In genomic region chr7:92883850-92884716, GRCm38 (mm10) we compare ENCODE assay signal across 14 mouse cellular contexts. TPM values are rescaled to one million over a fixed set of nuclear protein-coding genes. Genes with fewer than 3 reads are reported as not detected.
A peak's percentile ranks its signal among the peaks of the same experiment; 100 is the strongest.
DNase-seq lines count a peak whose midpoint lies in the region; ATAC-seq and TF ChIP-seq lines count a peak whose summit lies in the region.
"Had no signal": no experiment of that assay in that cellular context is flagged by ENCODE, and none has a peak within 500 bp of the region (broad histone marks: within the 10 kb centered on the region; RNA-seq: fewer than 3 reads in every experiment).

No protein-coding gene starts in this region.

- no peaks in the 10 kb centered on the region for H3K27me3 ChIP-seq in heart, embryonic 12.5 days (replicated peaks)
- H3K27me3 ChIP-seq in stomach, embryonic 15.5 days (replicated peaks): no peaks in the 10 kb centered on the region
- no peaks in the 10 kb centered on the region for H3K27me3 ChIP-seq in stomach, postnatal 0 days (ENCODE audit: control insufficient read depth, insufficient read depth, low read length)
- H3K27me3 ChIP-seq in liver, embryonic 13.5 days: no peaks in the 10 kb centered on the region
- H3K27me3 ChIP-seq: limb, embryonic 12.5 days; neural tube, embryonic 13.5 days had no signal

- ATAC-seq in heart, embryonic 12.5 days (ENCODE audit: insufficient number of reproducible peaks, low FRiP score): peak; percentile 60
- ATAC-seq in stomach, embryonic 15.5 days (ENCODE audit: insufficient read depth, low FRiP score, low read depth): peak; percentile 56; the same call in 1 of the 2 replicates
- ATAC-seq in stomach, postnatal 0 days (ENCODE audit: low FRiP score, low TSS enrichment): no peak
- peak; percentile 83 for ATAC-seq in liver, embryonic 13.5 days (ENCODE audit: low read depth)
- ATAC-seq: midbrain, embryonic 16.5 days had no signal

- H3K4me2 ChIP-seq in heart, embryonic 12.5 days: no peak overlapping the region
- H3K4me2 ChIP-seq in stomach, embryonic 15.5 days: no peak overlapping the region
- no peak overlapping the region for H3K4me2 ChIP-seq in stomach, postnatal 0 days (replicated peaks; ENCODE audit: low read depth)
- H3K4me2 ChIP-seq in liver, embryonic 13.5 days: peak overlapping the region; percentile 48
- H3K4me2 ChIP-seq: limb, embryonic 12.5 days; neural tube, embryonic 13.5 days had no signal

- 75% methylated on average over 9 of the region's 9 CpGs for WGBS in heart, embryonic 12.5 days
- 80% methylated on average over 9 of the region's 9 CpGs for WGBS in stomach, embryonic 15.5 days
- WGBS in stomach, postnatal 0 days: 84% methylated on average over 9 of the region's 9 CpGs
- WGBS in liver, embryonic 13.5 days (ENCODE audit: insufficient replicate concordance): 27% methylated on average over 9 of the region's 9 CpGs

- no peak for TF ChIP-seq CTCF in stomach, postnatal 0 days (IDR thresholded peaks at IDR 0.05; ENCODE audit: low read depth)

- TF ChIP-seq EP300 in stomach, postnatal 0 days (optimal IDR thresholded peaks at IDR 0.05): no peak

- H3K9me3 ChIP-seq in heart, embryonic 12.5 days (replicated peaks): no peaks in the 10 kb centered on the region
- no peaks in the 10 kb centered on the region for H3K9me3 ChIP-seq in stomach, embryonic 15.5 days
- H3K9me3 ChIP-seq in stomach, postnatal 0 days (ENCODE audit: control insufficient read depth, low read length): no peaks in the 10 kb centered on the region
- H3K9me3 ChIP-seq in liver, embryonic 13.5 days (replicated peaks): no peaks in the 10 kb centered on the region
- H3K9me3 ChIP-seq: limb, embryonic 12.5 days; neural tube, embryonic 13.5 days had no signal

- no peak overlapping the region for H3K9ac ChIP-seq in heart, embryonic 12.5 days
- no peak overlapping the region for H3K9ac ChIP-seq in stomach, embryonic 15.5 days
- H3K9ac ChIP-seq in stomach, postnatal 0 days (ENCODE audit: low read length): no peak overlapping the region
- H3K9ac ChIP-seq in liver, embryonic 13.5 days: peak overlapping the region; percentile 44
- H3K9ac ChIP-seq: limb, embryonic 12.5 days; neural tube, embryonic 13.5 days had no signal

- DNase-seq in heart, postnatal 14 days: no peak
- DNase-seq in stomach, postnatal 0 days (ENCODE audit: low spot score): no peak
- DNase-seq in liver, embryonic 13.5 days: peak; percentile 56
- DNase-seq in ovary, postnatal 10 days (ENCODE audit: low spot score): no peak
- no peak for DNase-seq in B cell, adult 2 months
- DNase-seq in Muller cell, postnatal 12 days (ENCODE audit: inconsistent ontology term): no peak
- DNase-seq: cerebellum, adult 18-20 months; kidney, postnatal 10 days; right cerebral cortex, adult 18-20 months had no signal

- peak overlapping the region; percentile 35; the same call in 1 of the 2 replicates for H3K27ac ChIP-seq in heart, embryonic 12.5 days (ENCODE audit: poor library complexity, severe bottlenecking)
- H3K27ac ChIP-seq in stomach, embryonic 15.5 days: no peak overlapping the region
- H3K27ac ChIP-seq in stomach, postnatal 0 days (replicated peaks): no peak overlapping the region
- peak overlapping the region; percentile 89 for H3K27ac ChIP-seq in liver, embryonic 13.5 days
- H3K27ac ChIP-seq: limb, embryonic 12.5 days; neural tube, embryonic 13.5 days had no signal

- no peaks in the 10 kb centered on the region for H3K36me3 ChIP-seq in heart, embryonic 12.5 days
- no peaks in the 10 kb centered on the region for H3K36me3 ChIP-seq in stomach, embryonic 15.5 days
- H3K36me3 ChIP-seq in stomach, postnatal 0 days (ENCODE audit: control insufficient read depth, insufficient read depth, low read length): no peaks in the 10 kb centered on the region
- peaks cover 4% of the 10 kb centered on the region; the same call in 1 of the 2 replicates for H3K36me3 ChIP-seq in liver, embryonic 13.5 days
- H3K36me3 ChIP-seq: neural tube, embryonic 13.5 days had no signal

- intact Hi-C loops in heart, postnatal 14 days (cut with DNase I): no loop called here

- no peak overlapping the region for H3K4me3 ChIP-seq in heart, embryonic 12.5 days
- H3K4me3 ChIP-seq in stomach, embryonic 15.5 days (replicated peaks): no peak overlapping the region
- H3K4me3 ChIP-seq in stomach, postnatal 0 days (ENCODE audit: low read depth, low read length): no peak overlapping the region
- H3K4me3 ChIP-seq in liver, embryonic 13.5 days (replicated peaks): no peak overlapping the region; the same call in 1 of the 2 replicates
- H3K4me3 ChIP-seq: limb, embryonic 12.5 days; neural tube, embryonic 13.5 days had no signal

- peaks cover 6% of the 10 kb centered on the region for H3K4me1 ChIP-seq in heart, embryonic 12.5 days (replicated peaks)
- H3K4me1 ChIP-seq in stomach, embryonic 15.5 days: no peaks in the 10 kb centered on the region
- no peaks in the 10 kb centered on the region for H3K4me1 ChIP-seq in stomach, postnatal 0 days (replicated peaks; ENCODE audit: control insufficient read depth, insufficient read depth)
- peaks cover 93% of the 10 kb centered on the region for H3K4me1 ChIP-seq in liver, embryonic 13.5 days (replicated peaks)
- H3K4me1 ChIP-seq: limb, embryonic 12.5 days had no signal

RNA-seq across cellular contexts. Expression of gene Prcp, which starts 9.8 kb away (rescaled TPM):
- polyA plus RNA-seq in heart, embryonic 12.5 days (2016; fragmentation: Nextera tagmentation; extraction: Ambion mirVana): 19.3 and 19.6 TPM in 2 replicates
- total RNA-seq in heart, postnatal 14 days (2021): 10 to 100 TPM; 36.6 to 39.2 TPM
- 23.9 and 24.7 TPM in 2 replicates for polyA plus RNA-seq in stomach, embryonic 15.5 days (2015; fragmentation: Nextera tagmentation; extraction: Ambion mirVana)
- 14.5 and 14.7 TPM in 2 replicates for polyA plus RNA-seq in stomach, postnatal 0 days (2015; fragmentation: Nextera tagmentation; extraction: Ambion mirVana)
- 16.5 and 18.3 TPM in 2 replicates for polyA plus RNA-seq in liver, embryonic 13.5 days (2015; fragmentation: Nextera tagmentation; extraction: Ambion mirVana)

RNA-seq across cellular contexts. Expression of gene Ddias, which starts 10.0 kb away (rescaled TPM):
- polyA plus RNA-seq in heart, embryonic 12.5 days (2016; fragmentation: Nextera tagmentation; extraction: Ambion mirVana): 11.6 and 12.6 TPM in 2 replicates
- 1 to 10 TPM in 1 of 2 experiments, under 1 TPM in 1; 0.88 to 1.1 TPM for total RNA-seq in heart, postnatal 14 days (2021)
- 11.0 and 11.4 TPM in 2 replicates for polyA plus RNA-seq in stomach, embryonic 15.5 days (2015; fragmentation: Nextera tagmentation; extraction: Ambion mirVana)
- polyA plus RNA-seq in stomach, postnatal 0 days (2015; fragmentation: Nextera tagmentation; extraction: Ambion mirVana): 2.8 and 3.3 TPM in 2 replicates
- polyA plus RNA-seq in liver, embryonic 13.5 days (2015; fragmentation: Nextera tagmentation; extraction: Ambion mirVana): 10.6 and 15.1 TPM in 2 replicates

Comparison
In these comparisons a context has a peak if more than half of its experiments do, and no peak if none do; other contexts are left out.
1. H3K27ac ChIP-seq: peak in heart, embryonic 12.5 days (single experiment) and liver, embryonic 13.5 days (single experiment); none in stomach, embryonic 15.5 days (single experiment) and stomach, postnatal 0 days (single experiment).